Mouse (Mus musculus): ENCODE data around the gene Olfr453.

GRCm38 (mm10) chr6:42692154-42692516, 47.0 kb upstream of the Olfr453 start:
- TF ChIP-seq CTCF (IDR thresholded peaks at IDR 0.05) (no peak), POLR2A (IDR thresholded peaks at IDR 0.05; ENCODE audit: insufficient read depth, low read depth, low read length) (0 out of 2 replicates have a peak, but pooled peaks have one; percentile 29)

Data from heart, adult 2 months (tissue).